Mouse (Mus musculus) intestine, embryonic 16.5 days (tissue): Measurements from ENCODE around the gene Itga1. TPM values are rescaled to one million over a fixed set of nuclear protein-coding genes. Genes with fewer than 3 reads are reported as not detected.

ENCODE experiments used
- ATAC-seq: fragments of 200-750 bp; cut with Nextera tagmentation; 2 replicates; pipeline ENCODE4 v1.8.0; 2017; ENCODE audit warnings: moderate TSS enrichment, moderate library complexity
- H3K27ac ChIP-seq: fragments of 300-500 bp; sonication (generic); 2 replicates; pipeline ENCODE4 v1.5.1; 2014; ENCODE audit warnings: mild to moderate bottlenecking, low read length
- H3K27me3 ChIP-seq: fragments of 300-500 bp; sonication (generic); replicated peaks from 2 replicates; pipeline ENCODE4 v1.6.1; 2014; ENCODE audit warnings: low read length, control low read depth, mixed read lengths; ENCODE audit not compliant: control insufficient read depth, insufficient read depth
- H3K36me3 ChIP-seq: fragments of 300-500 bp; sonication (generic); 2 replicates; pipeline ENCODE4 v1.6.1; 2014; ENCODE audit warnings: low read length, control low read depth; ENCODE audit not compliant: control insufficient read depth, insufficient read depth
- H3K4me1 ChIP-seq: fragments of 300-500 bp; sonication (generic); 2 replicates; pipeline ENCODE4 v1.6.1; 2014; ENCODE audit warnings: low read length, control low read depth, mixed read lengths; ENCODE audit not compliant: control insufficient read depth, insufficient read depth
- H3K4me2 ChIP-seq: fragments of 300-500 bp; sonication (generic); 2 replicates; pipeline ENCODE4 v1.6.1; 2014; ENCODE audit warnings: low read depth, low read length, control low read depth
- H3K4me3 ChIP-seq: fragments of 300-500 bp; sonication (generic); 2 replicates; pipeline ENCODE4 v1.5.1; 2014; ENCODE audit warnings: mild to moderate bottlenecking, low read length
- H3K9ac ChIP-seq: fragments of 300-500 bp; sonication (generic); 2 replicates; pipeline ENCODE4 v1.6.1; 2014; ENCODE audit warnings: low read depth, low read length
- H3K9me3 ChIP-seq: fragments of 300-500 bp; sonication (generic); 2 replicates; pipeline ENCODE4 v1.6.1; 2016; ENCODE audit warnings: low read length, control low read depth; ENCODE audit not compliant: control insufficient read depth
- WGBS: fragments of 180-500 bp; shearing (Covaris S2); extraction: QIAGEN DNeasy Blood & Tissue Kit; methylation state at CpG from one replicate; pipeline ENCODE4 v1.1.7; 2014; 5-methylcytosine and 5-hydroxymethylcytosine counted together
- polyA plus RNA-seq: library from polyadenylated mRNA; unstranded; fragments of >200 nt; fragmentation: Nextera tagmentation; extraction: Ambion mirVana; gene quantifications from 2 replicates; pipeline ENCODE4 v1.2.1, GENCODE M21; 2015

The Itga1 gene
- polyA plus RNA-seq, 1 experiment from 2014 or later: 15.4 TPM

DNA sequence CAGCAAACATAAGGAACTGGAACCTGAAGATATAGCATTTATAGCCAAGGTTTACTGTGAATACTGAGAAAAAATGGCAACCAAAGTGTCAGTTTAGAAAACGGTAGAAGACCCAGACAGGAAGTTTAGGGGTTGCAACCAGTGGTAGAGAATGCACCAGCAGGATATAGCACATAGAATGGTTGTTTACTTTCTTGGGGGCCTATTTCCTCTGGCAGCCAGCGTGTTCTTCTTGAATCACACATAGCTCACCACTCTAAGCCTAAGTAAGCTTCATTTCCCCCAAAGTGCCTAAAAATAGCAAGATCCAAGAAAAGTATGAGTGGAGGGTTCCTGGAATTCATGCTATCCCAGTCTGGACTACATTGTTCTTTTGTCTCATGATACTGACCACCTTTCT is 59.1 kb downstream of the Itga1 start:
- Histone ChIP-seq H3K9ac (no peak overlapping the region), H3K9me3 (no peaks in the 10 kb centered on the region), H3K27ac (no peak overlapping the region; the same call in 1 of the 2 replicates), H3K27me3 (no peaks in the 10 kb centered on the region), H3K4me1 (0 out of 2 replicates have a peak, but pooled peaks cover 3% of the 10 kb centered on the region), H3K4me3 (no peak overlapping the region), H3K36me3 (no peaks in the 10 kb centered on the region), H3K4me2 (no peak overlapping the region)
- no peak for ATAC-seq
- 37% methylated on average over 2 of the region's 2 CpGs for WGBS

DNA sequence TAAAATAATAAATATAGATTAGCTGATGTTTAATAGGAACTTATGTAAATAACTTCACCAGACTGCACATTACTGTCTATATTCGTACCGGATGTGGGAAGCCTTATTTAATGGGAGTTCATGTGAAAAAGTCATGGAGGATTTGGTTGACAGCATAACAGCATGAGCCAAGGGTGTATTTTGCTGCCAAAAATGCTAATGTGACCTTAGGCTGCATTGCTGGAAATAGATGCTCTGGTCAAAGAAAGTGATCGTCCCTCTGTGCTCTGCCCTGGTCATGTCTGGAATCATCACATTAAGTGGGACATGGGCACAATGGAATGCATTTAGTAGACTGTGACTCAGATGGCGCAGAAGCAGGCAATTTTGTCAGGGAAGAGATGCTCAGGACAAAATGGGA is 64.5 kb downstream of the Itga1 start:
- ATAC-seq: 0 out of 2 replicates have a peak, but pooled peaks have one; percentile 26
- WGBS: 70% methylated on average over 4 of the region's 4 CpGs

DNA sequence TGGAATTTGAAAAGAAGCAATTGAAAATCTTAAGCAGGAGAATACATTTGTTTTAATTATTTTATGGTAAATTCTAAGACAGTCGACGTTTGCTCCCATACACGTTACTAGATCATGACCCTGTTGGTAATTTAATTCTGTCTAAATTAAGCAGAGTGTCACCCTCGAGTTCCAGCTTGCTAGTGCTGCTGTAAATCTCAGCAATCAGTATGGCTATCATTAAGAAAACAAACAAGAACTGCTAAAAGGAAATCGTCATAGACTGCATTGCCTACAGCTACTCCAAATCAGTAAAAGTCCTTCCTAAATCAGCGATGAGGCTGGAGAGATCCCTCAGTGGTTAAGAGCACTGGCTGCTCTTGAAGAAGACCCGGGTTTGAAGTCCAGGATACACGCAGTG is 66.4 kb downstream of the Itga1 start:
- Histone ChIP-seq H3K27me3 (no peaks in the 10 kb centered on the region), H3K9me3 (no peaks in the 10 kb centered on the region), H3K36me3 (no peaks in the 10 kb centered on the region), H3K9ac (no peak overlapping the region), H3K4me1 (no peaks in the 10 kb centered on the region), H3K4me3 (no peak overlapping the region), H3K4me2 (no peak overlapping the region), H3K27ac (no peak overlapping the region)
- 59% methylated on average over 8 of the region's 8 CpGs for WGBS
- ATAC-seq: no peak

More for the DNA sequence above, 64.5 kb downstream of the Itga1 start:
- no peak overlapping the region for H3K9ac ChIP-seq
- no peak overlapping the region for H3K27ac ChIP-seq
- no peaks in the 10 kb centered on the region for H3K27me3 ChIP-seq
- H3K9me3 ChIP-seq: no peaks in the 10 kb centered on the region
- no peaks in the 10 kb centered on the region for H3K36me3 ChIP-seq
- no peak overlapping the region for H3K4me2 ChIP-seq
- H3K4me1 ChIP-seq: no peaks in the 10 kb centered on the region
- no peak overlapping the region for H3K4me3 ChIP-seq

DNA sequence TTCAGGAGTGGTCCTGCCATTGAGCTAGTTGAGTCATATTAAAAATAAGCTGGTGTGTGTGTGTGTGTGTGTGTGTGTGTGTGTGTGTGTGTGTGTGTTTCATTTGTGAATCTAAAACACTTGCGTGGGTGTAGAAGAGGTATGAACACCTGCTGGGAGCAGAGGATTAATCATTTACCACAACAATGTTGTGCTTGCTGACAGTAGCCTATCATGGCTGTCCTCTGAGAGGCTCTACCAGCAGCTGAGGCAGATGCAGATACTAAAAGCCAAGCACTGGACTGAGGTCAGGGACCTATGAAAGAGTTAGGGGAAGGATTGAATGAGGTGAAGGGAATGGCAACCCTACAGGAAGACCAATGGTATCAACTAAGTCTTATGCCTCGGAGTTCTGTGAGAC is 68.6 kb downstream of the Itga1 start:
- peak; percentile 76 for ATAC-seq
- no peaks in the 10 kb centered on the region for H3K9me3 ChIP-seq
- WGBS: 72% methylated on average over 2 of the region's 2 CpGs
- H3K27ac ChIP-seq: no peak overlapping the region
- no peak overlapping the region for H3K4me2 ChIP-seq
- no peaks in the 10 kb centered on the region for H3K36me3 ChIP-seq
- no peak overlapping the region for H3K4me3 ChIP-seq
- H3K9ac ChIP-seq: no peak overlapping the region
- H3K27me3 ChIP-seq: no peaks in the 10 kb centered on the region
- no peaks in the 10 kb centered on the region for H3K4me1 ChIP-seq

DNA sequence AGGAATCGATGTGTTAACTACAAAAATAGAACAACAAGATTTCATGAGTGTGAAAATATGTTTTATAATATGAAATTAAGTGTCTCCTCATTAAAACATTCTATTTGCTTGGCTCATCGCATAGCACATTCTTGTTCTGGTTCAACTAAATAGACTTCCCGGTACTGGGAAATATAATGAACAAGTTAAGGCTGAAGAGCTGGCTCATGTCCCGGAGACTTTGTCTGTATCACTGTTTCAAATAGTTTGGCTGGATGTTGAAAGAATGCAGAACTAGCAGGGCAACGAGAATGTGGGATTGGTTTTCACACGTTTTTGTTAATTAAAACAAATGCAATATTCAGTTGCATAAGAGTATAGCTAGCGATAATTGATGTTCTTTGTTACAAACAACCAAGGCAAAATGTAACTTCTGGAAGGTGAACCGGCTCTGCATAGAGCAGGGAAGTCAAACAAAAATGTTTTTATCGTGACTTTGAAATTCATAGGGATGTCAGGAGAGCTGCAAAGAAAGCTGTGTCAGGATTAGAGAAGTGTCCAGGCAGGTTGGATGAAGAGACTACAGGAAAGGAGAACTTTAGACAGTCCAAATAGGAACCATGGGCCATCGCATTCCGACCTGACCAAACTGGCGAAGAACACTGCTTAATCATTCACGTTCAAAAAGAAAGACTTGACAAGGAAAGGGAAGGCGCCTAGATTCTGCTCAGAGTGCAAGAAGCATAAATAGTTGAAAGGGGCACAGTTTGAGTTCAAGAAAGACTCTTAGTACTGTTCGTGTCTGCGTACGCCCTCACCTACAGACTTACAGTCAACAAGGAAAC is 70.4 kb downstream of the Itga1 start:
- H3K27me3 ChIP-seq: no peaks in the 10 kb centered on the region
- no peak for ATAC-seq
- 71% methylated on average over 17 of the region's 17 CpGs for WGBS
- H3K4me3 ChIP-seq: no peak overlapping the region
- no peaks in the 10 kb centered on the region for H3K4me1 ChIP-seq
- no peaks in the 10 kb centered on the region for H3K36me3 ChIP-seq
- no peak overlapping the region for H3K9ac ChIP-seq
- no peak overlapping the region for H3K27ac ChIP-seq
- H3K4me2 ChIP-seq: no peak overlapping the region
- H3K9me3 ChIP-seq: no peaks in the 10 kb centered on the region

DNA sequence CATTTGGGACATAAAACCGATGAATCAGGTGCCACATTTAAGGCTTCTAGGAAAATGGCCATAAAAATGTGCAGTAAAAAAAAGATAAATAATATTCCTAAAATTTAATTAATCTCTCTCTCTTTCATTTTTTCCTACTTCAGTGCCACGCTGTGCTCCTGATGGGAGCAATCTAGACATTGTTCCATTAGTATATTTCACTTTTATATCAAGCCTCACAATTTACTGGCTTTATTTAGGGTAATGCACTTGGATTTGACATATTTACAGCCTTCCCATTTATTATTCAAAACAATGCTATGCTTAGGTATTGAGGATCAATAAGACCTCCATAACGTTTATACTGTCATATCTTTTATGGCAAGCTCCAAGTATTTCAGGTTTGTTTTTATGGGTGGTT is 76.4 kb downstream of the Itga1 start:
- 0 out of 2 replicates have a peak, but pooled peaks cover 3% of the 10 kb centered on the region for H3K4me1 ChIP-seq
- no peaks in the 10 kb centered on the region for H3K36me3 ChIP-seq
- no peaks in the 10 kb centered on the region for H3K27me3 ChIP-seq
- H3K4me3 ChIP-seq: no peak overlapping the region
- WGBS: 72% methylated on average over 3 of the region's 3 CpGs
- H3K9ac ChIP-seq: no peak overlapping the region
- H3K9me3 ChIP-seq: no peaks in the 10 kb centered on the region
- no peak for ATAC-seq
- no peak overlapping the region for H3K4me2 ChIP-seq
- H3K27ac ChIP-seq: no peak overlapping the region

DNA sequence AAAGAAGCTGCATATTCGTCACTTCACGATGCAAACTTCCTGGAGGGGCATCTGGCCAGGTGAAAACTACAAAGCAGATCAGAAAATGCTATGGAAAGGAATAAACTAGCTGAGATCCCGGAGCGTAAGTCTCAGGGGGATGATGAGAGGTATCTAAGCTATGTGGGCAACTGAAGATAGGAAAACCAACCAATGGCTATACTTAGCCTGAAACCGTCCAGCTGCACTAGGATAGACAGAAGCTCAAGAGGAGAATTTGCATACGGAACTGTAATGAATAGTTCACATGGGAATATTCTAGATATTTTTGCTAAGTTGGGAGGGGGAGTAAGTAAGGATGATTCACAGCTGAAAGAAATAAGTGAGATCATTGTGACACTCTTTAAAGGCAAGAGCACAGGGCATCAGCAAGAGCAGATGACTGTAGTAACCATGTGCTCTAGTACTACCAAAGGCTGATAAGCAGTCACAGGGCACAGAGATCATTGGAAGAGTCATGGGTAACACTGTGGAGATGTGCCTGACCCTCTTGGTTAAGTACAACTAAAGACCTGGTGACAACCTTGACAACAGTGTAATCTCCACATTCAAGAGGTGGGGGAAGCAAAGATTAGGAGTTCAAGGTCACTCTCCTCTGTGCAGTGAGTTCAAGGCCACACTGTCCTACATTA is 79.5 kb downstream of the Itga1 start:
- no peaks in the 10 kb centered on the region for H3K27me3 ChIP-seq
- H3K27ac ChIP-seq: no peak overlapping the region
- no peak overlapping the region for H3K4me2 ChIP-seq
- 90% methylated on average over 6 of the region's 6 CpGs for WGBS
- H3K4me1 ChIP-seq: 0 out of 2 replicates have a peak, but pooled peaks cover 3% of the 10 kb centered on the region
- no peak overlapping the region for H3K4me3 ChIP-seq
- no peaks in the 10 kb centered on the region for H3K9me3 ChIP-seq
- ATAC-seq: no peak
- no peak overlapping the region for H3K9ac ChIP-seq
- no peaks in the 10 kb centered on the region for H3K36me3 ChIP-seq

DNA sequence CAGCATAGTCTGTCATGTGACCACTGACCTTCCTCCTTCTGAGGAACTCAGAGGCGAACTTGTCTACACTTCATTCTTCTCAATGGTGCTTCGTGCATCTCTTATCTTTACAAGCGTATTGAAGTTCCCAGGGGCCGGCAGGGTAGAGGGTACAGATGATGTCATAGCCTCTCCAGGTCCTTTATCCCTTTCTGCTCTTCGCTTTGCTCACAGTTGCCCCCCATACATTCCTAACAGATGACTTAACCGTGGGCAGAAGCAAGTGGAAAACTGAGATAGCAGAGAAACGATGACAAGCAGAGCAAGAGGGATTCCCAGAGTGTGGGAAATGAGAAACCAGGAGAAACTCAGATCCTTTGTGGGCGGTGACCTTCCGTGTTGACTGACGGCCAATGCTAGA is 80.4 kb downstream of the Itga1 start:
- Histone ChIP-seq H3K9ac (no peak overlapping the region), H3K4me3 (no peak overlapping the region), H3K9me3 (no peaks in the 10 kb centered on the region), H3K36me3 (no peaks in the 10 kb centered on the region), H3K27ac (no peak overlapping the region), H3K4me2 (no peak overlapping the region), H3K27me3 (no peaks in the 10 kb centered on the region), H3K4me1 (0 out of 2 replicates have a peak, but pooled peaks cover 3% of the 10 kb centered on the region)
- peak; percentile 67 for ATAC-seq
- WGBS: 64% methylated on average over 10 of the region's 10 CpGs

DNA sequence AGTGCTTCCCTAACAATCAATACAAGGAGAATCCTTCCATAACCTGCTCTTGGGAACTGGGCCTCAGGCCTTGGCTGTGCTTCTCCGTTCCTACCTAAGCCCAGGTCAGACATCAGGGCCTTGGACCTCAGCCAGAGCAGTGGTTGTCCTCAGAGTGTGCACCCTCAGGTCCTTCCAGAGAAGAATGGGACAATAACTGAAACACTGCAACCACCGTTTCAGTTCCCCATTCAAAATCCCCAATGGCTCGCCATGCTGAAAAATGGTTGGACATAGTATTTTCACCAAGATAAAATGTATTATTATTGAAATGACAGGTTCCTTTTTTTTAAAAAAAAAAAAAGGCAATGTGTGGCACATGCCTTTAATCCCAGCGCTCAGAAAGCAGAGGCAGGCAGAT is 81.0 kb downstream of the Itga1 start:
- Histone ChIP-seq H3K4me1 (0 out of 2 replicates have a peak, but pooled peaks cover 3% of the 10 kb centered on the region), H3K27me3 (no peaks in the 10 kb centered on the region), H3K9me3 (no peaks in the 10 kb centered on the region), H3K4me3 (no peak overlapping the region), H3K4me2 (no peak overlapping the region), H3K27ac (no peak overlapping the region), H3K9ac (no peak overlapping the region), H3K36me3 (no peaks in the 10 kb centered on the region)
- WGBS: 85% methylated on average over 4 of the region's 4 CpGs
- ATAC-seq: no peak
